Mouse (Mus musculus) CD8-positive naive resting alpha-beta T cell, adult 2 months (primary cell): Measurements from ENCODE around the gene Olfr1255.

Experiments
- DNase-seq, 2 experiments: peaks; one replicate each; pipeline ENCODE4 v3.0.0; 2022; ENCODE audit warnings: low read depth in 2 of 2, low spot score in 2 of 2

The Olfr1255 gene

DNA sequence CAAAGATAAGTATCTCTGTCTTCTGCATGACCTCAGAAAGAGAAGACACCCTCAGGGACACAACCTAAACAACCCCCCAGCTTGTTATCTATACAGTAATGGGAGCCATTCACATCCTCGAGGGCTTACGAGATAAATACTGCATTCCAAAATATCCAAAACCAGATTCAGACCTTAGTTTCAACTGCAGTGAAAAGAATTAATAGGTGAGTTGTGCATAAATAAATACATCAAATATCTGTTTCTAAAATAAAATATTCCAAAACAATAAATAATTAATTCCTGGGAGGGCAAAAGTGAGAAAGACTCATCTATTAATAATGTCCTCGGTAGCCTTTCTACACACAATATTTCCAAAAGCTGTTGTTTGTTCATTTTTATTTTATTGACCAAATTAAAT lies at the start of gene Olfr1255:
Olfr1255 (plus strand) TSS at position 301 of the 400 bp plus-strand sequence.
- DNase-seq, result no peak

DNA sequence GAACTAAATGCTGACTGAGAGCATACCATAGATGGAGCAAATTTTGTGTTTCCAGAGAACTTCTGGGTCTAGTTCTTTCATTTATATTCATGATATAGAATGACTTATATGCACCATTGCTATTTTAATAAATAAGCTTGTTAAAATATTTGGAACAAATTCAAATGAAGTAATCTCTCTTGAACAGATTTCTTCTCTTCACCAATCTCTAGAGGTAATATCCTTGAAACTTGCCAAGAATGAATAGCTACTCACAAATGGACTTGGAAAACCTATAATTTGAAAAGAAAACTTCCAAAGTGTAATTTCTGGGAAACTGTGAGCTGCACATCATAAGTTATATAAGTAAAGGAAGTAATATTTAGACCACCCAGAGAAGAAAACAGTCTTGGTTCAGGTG lies 18.3 kb upstream of the Olfr1255 start, which contains the start of gene Olfr1254:
Olfr1254 (minus strand) TSS at position 101 of the 400 bp plus-strand sequence.
- DNase-seq, result no peak

DNA sequence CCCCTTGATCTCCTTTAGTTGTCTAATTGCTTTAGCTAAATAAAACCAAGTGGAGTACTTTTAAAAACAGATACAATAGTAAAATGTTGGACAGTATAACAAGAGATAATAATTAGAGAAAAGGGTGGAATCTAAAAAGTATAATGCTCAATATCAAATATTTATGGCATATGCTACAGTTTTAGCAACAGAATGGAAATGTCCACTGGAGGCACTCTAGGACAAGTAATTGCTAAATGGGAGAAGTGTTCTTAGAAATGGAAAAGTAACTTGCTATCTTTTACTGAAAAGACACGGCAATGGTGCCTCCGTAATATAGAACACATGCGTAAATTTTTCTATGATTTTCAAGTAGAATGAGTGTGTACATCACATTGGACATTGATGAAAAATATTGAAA lies 12.3 kb upstream of the Olfr1255 start:
- no peak for DNase-seq

DNA sequence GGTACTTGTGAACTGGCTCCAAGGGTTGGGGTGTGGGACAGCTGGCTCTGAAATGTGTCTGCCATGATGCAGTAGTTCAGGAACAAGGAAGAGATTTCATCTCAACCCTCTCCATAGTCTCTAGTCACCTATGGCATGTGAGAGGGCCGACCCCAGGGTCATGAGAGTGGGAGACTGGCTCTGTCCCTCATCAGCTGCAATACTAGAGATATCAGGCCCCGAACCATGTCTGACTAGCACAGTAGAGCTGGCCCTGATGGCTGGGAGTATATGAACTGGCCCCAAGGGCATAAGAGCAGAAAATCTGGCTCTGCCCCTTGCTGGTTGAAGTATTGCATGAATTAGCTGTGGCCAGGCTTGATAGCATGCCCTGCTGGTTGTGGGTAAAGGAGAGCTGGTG lies 1.1 kb upstream of the Olfr1255 start:
- DNase-seq, result no peak

DNA sequence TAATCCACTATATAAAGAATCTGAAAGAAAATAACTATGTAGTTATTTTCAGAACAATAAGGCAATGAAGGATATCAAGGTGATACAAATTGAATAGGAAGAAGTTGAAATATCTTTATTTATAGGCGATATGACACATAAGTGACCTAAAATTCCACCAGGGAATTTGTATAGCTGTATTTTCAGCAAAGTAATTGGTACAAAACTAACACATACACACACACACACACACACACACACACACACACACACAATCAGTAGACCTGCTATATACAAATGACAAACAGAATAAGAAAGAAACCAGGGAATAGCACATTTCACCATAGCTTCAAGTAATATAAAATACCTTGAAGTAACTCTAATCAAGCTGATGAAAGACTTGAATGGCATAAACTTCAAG lies 8.4 kb downstream of the Olfr1255 start:
- DNase-seq, result no peak

DNA sequence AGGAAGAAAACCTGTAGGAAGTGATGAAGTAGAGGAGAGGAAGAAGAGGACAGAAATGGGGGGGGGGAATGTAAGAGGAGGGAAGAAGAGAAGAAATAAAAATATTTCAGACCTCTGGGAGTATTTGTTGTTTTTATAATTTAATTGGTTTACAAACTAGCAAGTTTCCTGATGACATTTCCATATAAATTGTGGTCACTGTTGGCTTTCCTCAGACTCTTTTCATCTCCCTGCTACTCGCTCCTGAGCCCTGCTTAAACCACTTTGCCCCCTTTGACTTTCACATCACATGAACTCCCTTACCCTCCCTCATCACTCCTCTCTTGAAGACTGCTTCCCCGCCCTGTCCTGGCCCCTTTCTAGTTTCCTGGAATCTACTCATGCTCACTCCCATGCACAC lies 29.6 kb downstream of the Olfr1255 start, which contains the start of gene Olfr1256:
Olfr1256 (minus strand) TSS at position 101 of the 400 bp plus-strand sequence.
- DNase-seq, result no peak

DNA sequence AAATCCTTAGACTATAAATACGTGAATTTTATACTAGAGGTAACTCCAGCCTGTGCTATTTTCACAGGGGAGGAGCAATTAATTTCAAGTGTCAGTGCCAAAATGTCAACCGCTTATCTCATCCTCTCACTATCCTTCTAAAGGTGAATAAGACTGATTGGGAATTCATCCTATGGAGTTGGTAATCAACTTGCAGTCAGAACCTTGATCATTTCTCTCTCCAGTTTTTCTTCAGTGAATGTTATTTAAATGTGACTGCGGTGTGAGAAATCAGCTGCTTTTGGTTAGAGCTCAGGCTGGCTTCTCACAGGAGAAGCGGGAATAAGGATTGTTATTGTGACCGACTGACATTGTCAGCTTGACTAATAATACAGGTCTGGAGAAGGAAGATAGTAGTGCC lies 36.3 kb downstream of the Olfr1255 start, which contains the start of gene Olfr48:
Olfr48 (minus strand) TSS at position 101 of the 400 bp plus-strand sequence.
- no peak for DNase-seq

DNA sequence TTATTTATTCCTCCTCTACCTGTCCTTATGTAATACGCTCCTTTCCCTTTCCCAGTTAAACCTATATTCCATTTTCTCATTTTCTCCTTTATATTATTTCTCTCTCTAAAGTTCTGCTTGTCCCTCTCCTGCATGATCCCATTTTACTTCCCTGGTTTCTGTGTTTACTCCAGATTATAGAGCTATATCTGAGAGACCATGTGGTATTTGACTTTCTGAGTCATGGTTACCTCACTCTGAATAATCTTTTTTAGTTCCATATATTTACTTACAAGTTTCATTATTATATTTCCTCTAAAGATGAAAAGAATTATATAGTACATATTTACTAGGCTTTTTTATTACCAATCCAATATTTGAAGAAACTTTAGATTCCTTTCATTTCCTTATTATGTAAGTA lies 37.4 kb downstream of the Olfr1255 start:
- DNase-seq, result no peak
